Mouse (Mus musculus) heart, adult 2 months (tissue): ENCODE measurements around the gene Ppp6r2. TPM values are rescaled to one million over a fixed set of nuclear protein-coding genes. Genes with fewer than 3 reads are reported as not detected.

Experiments
- DNase-seq, 2 experiments: peaks; one replicate each; pipeline ENCODE4 v3.0.0; 2021
- H3K27ac ChIP-seq: fragments of 200-600 bp; 2 replicates; pipeline ENCODE4 v1.8.1; 2022
- H3K27me3 ChIP-seq: fragments of 200-500 bp; 2 replicates; pipeline ENCODE4 v1.6.1; 2012; ENCODE audit warnings: mild to moderate bottlenecking, low read length, inconsistent platforms, mixed read lengths; ENCODE audit not compliant: control insufficient read depth, insufficient read depth
- H3K36me3 ChIP-seq: fragments of 200-500 bp; 2 replicates; pipeline ENCODE4 v1.6.1; 2012; ENCODE audit warnings: low read length, inconsistent platforms; ENCODE audit not compliant: control insufficient read depth, insufficient read depth
- H3K4me1 ChIP-seq: fragments of 200-500 bp; 2 replicates; pipeline ENCODE4 v1.6.1; 2011; ENCODE audit warnings: low read length; ENCODE audit not compliant: control insufficient read depth, insufficient read depth
- H3K4me3 ChIP-seq: fragments of 200-600 bp; 2 replicates; pipeline ENCODE4 v1.8.1; 2022
- H3K79me2 ChIP-seq: fragments of 200-500 bp; replicated peaks from 2 replicates; pipeline ENCODE4 v1.6.1; 2012; ENCODE audit warnings: mild to moderate bottlenecking, inconsistent platforms, low read length, moderate library complexity, mixed read lengths; ENCODE audit not compliant: control insufficient read depth, insufficient read depth
- H3K9ac ChIP-seq: fragments of 200-500 bp; 2 replicates; pipeline ENCODE4 v1.6.1; 2012; ENCODE audit warnings: low read depth, mild to moderate bottlenecking, control low read depth, inconsistent platforms, low read length, mixed read lengths
- CTCF ChIP-seq: fragments of 200-600 bp; IDR thresholded peaks from 2 replicates; pipeline ENCODE4 v1.8.1; 2022; ENCODE audit warnings: antibody characterized with exemption, mild to moderate bottlenecking, moderate library complexity
- EP300 ChIP-seq: fragments of 200-500 bp; IDR thresholded peaks from 2 replicates; pipeline ENCODE4 v1.6.1; 2011; ENCODE audit warnings: low read depth, low read length, control low read depth; ENCODE audit not compliant: insufficient read depth
- POLR2A ChIP-seq: fragments of 200-500 bp; IDR thresholded peaks from 2 replicates; pipeline ENCODE4 v1.6.1; 2011; ENCODE audit warnings: mild to moderate bottlenecking, low read depth, low read length, control low read depth; ENCODE audit not compliant: insufficient read depth
- WGBS: fragments of 180-500 bp; shearing (Covaris S2); methylation state at CpG from one replicate; pipeline ENCODE4 v1.1.7; 2018; 5-methylcytosine and 5-hydroxymethylcytosine counted together
- intact Hi-C: fragments of 180-260 bp; cut with DNase I; formaldehyde crosslinking; loops from one replicate; pipeline ENCODE4 v1.15.1; 2025
- polyA plus RNA-seq: library from polyadenylated mRNA; depleted of rRNA; stranded (reverse); fragments of >200 nt; gene quantifications from 2 replicates; pipeline ENCODE4 v1.2.3, GENCODE M21; 2012
- total RNA-seq, 2 experiments: library from RNA; stranded (reverse); gene quantifications; 2 replicates each; pipeline ENCODE4 v1.2.3; 2021

The Ppp6r2 gene
- total and polyA plus RNA-seq, 3 experiments: 66.7 to 107 (median 79.0) TPM

DNA sequence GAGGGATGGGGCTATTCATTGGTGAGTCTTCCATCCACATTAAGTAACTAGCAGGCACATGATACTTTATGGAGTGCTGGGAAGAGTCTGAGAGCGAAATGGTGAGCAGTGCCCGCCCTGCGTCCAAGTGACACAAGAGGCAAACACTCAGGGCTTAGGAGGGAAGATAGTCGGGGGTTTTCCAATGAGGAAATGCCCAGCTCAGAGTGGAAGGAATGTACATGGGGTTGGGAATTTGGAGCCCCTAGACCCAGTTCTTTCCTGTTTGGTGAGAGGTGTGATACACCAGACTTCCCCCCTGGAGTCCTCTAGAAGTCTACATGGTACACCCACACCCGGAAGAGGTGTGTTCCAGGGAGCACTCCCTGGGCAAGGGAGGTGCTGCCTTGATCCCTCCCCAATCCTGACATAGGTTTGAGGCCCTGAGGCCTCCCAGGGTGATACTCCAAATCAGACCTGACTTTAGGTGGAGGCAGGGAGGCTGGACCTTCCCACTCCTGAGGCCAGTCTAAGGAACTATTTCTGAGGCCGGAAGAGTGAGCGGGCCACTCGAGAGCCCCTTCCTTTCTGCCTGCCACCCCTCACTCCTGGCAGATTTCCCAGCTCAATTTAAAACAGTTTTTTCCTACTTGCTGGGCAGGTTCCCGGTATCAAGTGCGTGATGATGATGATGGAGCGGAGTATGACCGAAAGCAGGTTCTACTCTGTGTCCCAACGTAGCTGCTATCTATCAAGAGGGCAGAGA, 35.8 kb upstream of the Ppp6r2 start:
- intact Hi-C loops: no loop called here
- WGBS: 68% methylated on average over 13 of the region's 13 CpGs
- no peaks in the 10 kb centered on the region for H3K36me3 ChIP-seq
- H3K4me1 ChIP-seq: peaks cover 20% of the 10 kb centered on the region
- H3K27me3 ChIP-seq: no peaks in the 10 kb centered on the region
- H3K27ac ChIP-seq: no peak overlapping the region
- no peak for TF ChIP-seq POLR2A
- no peak for TF ChIP-seq EP300
- TF ChIP-seq CTCF: no peak
- no peak for DNase-seq
- H3K9ac ChIP-seq: no peak overlapping the region
- H3K79me2 ChIP-seq: no peaks in the 10 kb centered on the region
- no peak overlapping the region for H3K4me3 ChIP-seq

DNA sequence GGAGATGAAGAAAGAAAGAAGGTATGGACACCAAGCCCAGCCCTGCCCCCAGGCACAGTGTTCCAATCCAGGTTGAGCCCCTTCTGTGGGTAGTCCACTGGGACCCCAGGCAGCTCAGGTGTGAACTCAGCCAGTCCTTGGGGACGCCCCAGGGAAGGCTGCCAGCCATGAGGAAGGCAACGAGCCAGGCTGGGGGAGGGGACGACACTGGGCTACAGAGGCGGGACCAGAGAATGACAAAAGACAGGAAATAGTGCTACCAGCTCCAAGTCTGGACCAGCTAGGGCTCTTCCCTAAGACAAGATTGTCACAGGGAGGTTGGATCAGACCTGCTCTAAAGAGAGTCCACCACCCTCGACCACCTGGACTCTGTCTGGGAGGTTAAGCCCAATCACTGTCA, 34.2 kb upstream of the Ppp6r2 start:
- Histone ChIP-seq H3K27ac (peak overlapping the region; percentile 85), H3K36me3 (no peaks in the 10 kb centered on the region), H3K79me2 (no peaks in the 10 kb centered on the region), H3K4me3 (no peak overlapping the region), H3K9ac (peak overlapping the region; percentile 31; the same call in 1 of the 2 replicates), H3K27me3 (no peaks in the 10 kb centered on the region), H3K4me1 (peaks cover 23% of the 10 kb centered on the region)
- DNase-seq: peak; percentile 90 to 93
- intact Hi-C loops: no loop called here
- TF ChIP-seq CTCF: no peak
- 0 out of 2 replicates have a peak, but pooled peaks have one; percentile 35 for TF ChIP-seq POLR2A
- TF ChIP-seq EP300: peak; percentile 81
- 4% methylated on average over 5 of the region's 5 CpGs for WGBS

DNA sequence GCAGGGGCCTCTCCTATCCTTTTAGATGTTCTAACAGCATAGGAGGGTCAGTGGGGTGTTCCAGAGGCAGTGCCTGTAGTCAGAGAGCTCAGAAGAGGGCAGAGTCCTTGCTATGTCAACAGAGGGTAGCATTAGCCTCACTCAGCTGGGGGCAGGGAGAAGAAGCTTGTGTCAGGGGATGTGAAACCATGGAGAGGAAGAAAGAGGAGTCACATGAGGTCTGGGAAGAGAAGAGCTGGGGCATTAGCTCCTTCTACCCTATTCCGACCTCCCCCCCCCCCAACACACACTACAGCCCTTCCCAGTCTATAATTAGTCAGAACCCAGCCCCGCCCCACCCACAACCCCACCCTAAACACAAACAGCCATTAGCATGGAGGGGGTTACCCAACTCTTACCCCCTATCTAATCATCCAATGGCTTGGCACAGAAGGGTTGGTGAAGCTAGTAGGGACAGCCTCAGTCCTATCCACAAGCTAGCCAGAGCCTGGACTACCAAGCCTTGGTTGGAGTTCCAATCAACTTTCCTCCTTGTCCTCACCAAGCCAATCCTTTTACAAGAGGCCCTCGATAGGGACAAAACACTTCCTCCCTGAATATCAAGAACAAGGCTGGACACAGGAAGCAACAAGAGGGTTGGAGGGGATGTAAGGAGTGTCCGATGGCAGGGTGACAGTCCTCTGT, 33.6 kb upstream of the Ppp6r2 start:
- Histone ChIP-seq H3K27me3 (no peaks in the 10 kb centered on the region), H3K4me1 (peaks cover 26% of the 10 kb centered on the region), H3K9ac (peak overlapping the region; percentile 85), H3K36me3 (no peaks in the 10 kb centered on the region), H3K4me3 (no peak overlapping the region), H3K27ac (peak overlapping the region; percentile 85), H3K79me2 (no peaks in the 10 kb centered on the region)
- WGBS: 20% methylated on average over 4 of the region's 4 CpGs
- TF ChIP-seq CTCF (no peak), EP300 (no peak), POLR2A (no peak)
- peak in 1 of 2 experiments; percentile 54 for DNase-seq
- intact Hi-C loops: no loop called here

DNA sequence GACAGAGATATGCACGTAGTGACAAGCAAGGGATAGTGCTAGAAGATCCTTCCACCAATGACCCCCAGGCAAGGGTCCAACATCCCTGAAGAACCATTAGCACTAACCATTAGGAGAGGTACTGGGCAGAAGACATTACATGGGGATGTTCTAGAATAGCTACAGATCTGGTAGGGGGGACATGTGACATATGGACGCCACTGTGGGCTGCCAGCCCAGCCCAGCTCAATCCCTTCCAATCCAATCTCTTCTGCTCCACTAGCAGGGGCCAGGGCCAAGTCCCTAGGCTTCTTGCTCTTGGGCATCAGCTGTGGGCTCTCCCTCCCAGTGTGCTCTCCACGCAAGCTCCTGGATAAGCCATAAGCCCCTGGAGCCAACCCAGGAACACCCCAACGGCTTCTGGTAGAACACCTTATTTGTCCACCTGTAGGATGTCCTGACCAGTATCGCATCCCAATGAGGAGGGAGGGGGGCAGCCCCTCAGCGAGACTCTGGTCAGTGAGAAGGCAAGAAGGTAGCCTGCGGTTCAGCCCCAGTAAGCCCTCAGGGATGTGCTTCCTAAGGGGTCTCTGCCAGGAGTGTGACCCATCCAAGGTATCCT, 33.0 kb upstream of the Ppp6r2 start:
- Histone ChIP-seq H3K4me1 (peaks cover 26% of the 10 kb centered on the region), H3K36me3 (no peaks in the 10 kb centered on the region), H3K9ac (peak overlapping the region; percentile 85), H3K79me2 (no peaks in the 10 kb centered on the region), H3K27ac (peak overlapping the region; percentile 85), H3K27me3 (no peaks in the 10 kb centered on the region), H3K4me3 (peak overlapping the region; percentile 79)
- TF ChIP-seq CTCF: no peak
- no peak for TF ChIP-seq EP300
- no peak for TF ChIP-seq POLR2A
- DNase-seq: peak; percentile 44 to 47
- WGBS: 34% methylated on average over 7 of the region's 7 CpGs
- intact Hi-C loops: no loop called here

DNA sequence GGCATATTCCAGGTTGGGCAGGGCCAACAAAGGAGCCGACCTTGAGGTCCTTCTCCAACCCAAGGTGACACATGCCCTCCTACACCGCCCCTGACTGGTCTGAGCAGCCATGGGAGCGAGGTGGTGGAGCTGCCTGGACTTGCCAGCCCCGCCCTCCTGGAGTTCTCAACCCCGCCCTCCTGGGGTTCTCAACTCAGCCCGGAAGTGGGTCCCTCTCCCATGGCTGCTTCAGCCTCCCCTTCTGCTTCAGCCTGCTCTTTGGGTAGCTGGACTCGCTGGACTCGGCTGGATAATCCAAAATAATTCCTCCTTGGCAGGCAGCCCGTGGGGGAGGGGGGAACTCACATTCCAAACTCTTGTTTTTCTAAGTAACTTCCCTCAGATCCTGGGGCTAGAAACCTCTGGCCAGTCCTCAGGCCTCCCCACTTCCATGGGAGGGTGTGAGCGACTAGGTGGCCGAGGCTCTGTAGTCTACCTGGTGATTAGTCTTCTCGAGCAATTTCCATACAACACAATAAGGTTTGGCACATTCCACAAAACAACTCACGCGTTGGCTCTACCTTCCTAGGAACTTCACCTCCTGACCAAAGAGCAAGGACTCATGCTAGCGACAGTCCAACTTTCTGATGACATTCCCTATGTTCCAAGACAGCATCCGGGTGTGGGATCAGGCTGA, 32.3 kb upstream of the Ppp6r2 start:
- Histone ChIP-seq H3K27ac (peak overlapping the region; percentile 85), H3K4me1 (peaks cover 26% of the 10 kb centered on the region), H3K4me3 (peak overlapping the region; percentile 79), H3K79me2 (no peaks in the 10 kb centered on the region), H3K9ac (peak overlapping the region; percentile 85), H3K27me3 (no peaks in the 10 kb centered on the region), H3K36me3 (no peaks in the 10 kb centered on the region)
- TF ChIP-seq POLR2A (peak; percentile 61), EP300 (peak; percentile 52; the same call in 1 of the 2 replicates), CTCF (no peak)
- peak; percentile 81 to 88 for DNase-seq
- 3% methylated on average over 16 of the region's 16 CpGs for WGBS
- intact Hi-C loops: loop anchor here (1.0 kb wide), 1 partner anchor 10 kb away; no protein-coding TSS in a partner anchor
